Mouse (Mus musculus) embryonic facial prominence, embryonic 14.5 days (tissue): ENCODE results near the gene Shroom1. TPM values are rescaled to one million over a fixed set of nuclear protein-coding genes. Genes with fewer than 3 reads are reported as not detected.

ENCODE experiments used
- microRNA-seq: library from miRNA; unstranded; fragments of <30 nt; microRNA quantifications from one replicate; pipeline ENCODE4, GENCODE M21; 2016; ENCODE audit warnings: borderline number of aligned reads
- polyA plus RNA-seq: library from polyadenylated mRNA; unstranded; fragments of >200 nt; fragmentation: Nextera tagmentation; extraction: Ambion mirVana; gene quantifications from 2 replicates; pipeline ENCODE4 v1.2.1, GENCODE M21; 2014

The Shroom1 gene
- polyA plus RNA-seq, 1 experiment from 2014 or later: 2.9 TPM

Small RNAs within 50 kb of the gene (microRNA-seq; reads per million reads assigned to microRNA genes)
- gene Mir6920: not detected

Other genes with a start within 250 kb of the Shroom1 start
- 85.8 and 86.5 TPM in 2 replicates for gene Hspa4, start 156.7 kb upstream of the Shroom1 start, polyA plus RNA-seq
- gene Zcchc10, start 132.5 kb upstream of the Shroom1 start, polyA plus RNA-seq: 18.6 and 18.7 TPM in 2 replicates
- gene Aff4, start 106.4 kb upstream of the Shroom1 start, polyA plus RNA-seq: 50.8 and 59.7 TPM in 2 replicates
- gene Leap2, start 34.0 kb upstream of the Shroom1 start, polyA plus RNA-seq: not detected in 2 replicates
- 592 and 683 TPM in 2 replicates for gene Uqcrq, start 26.4 kb upstream of the Shroom1 start, polyA plus RNA-seq
- gene Gdf9, start 26.2 kb upstream of the Shroom1 start, polyA plus RNA-seq: 1.2 and 2.7 TPM in 2 replicates
- gene Gm10447, start 95 bp upstream of the Shroom1 start, polyA plus RNA-seq: not detected in 2 replicates
- not detected in 2 replicates for gene Gm9837, start 13.3 kb downstream of the Shroom1 start, polyA plus RNA-seq
- gene Gm9945, start 23.0 kb downstream of the Shroom1 start, polyA plus RNA-seq: not detected in 2 replicates
- 1.00 and 1.0 TPM in 2 replicates for gene Sowaha, start 23.1 kb downstream of the Shroom1 start, polyA plus RNA-seq
- 42.2 and 46.6 TPM in 2 replicates for gene Sept8, start 62.1 kb downstream of the Shroom1 start, polyA plus RNA-seq
- 75.4 and 77.0 TPM in 2 replicates for gene Kif3a, start 110.2 kb downstream of the Shroom1 start, polyA plus RNA-seq
- 1.1 and 4.3 TPM in 2 replicates for gene Il4, start 161.5 kb downstream of the Shroom1 start, polyA plus RNA-seq
- not detected in 2 replicates for gene Il13, start 177.5 kb downstream of the Shroom1 start, polyA plus RNA-seq